Mouse (Mus musculus) kidney, postnatal 14 days (tissue): ENCODE data around the gene Fam81b.
"Not testable (repeated sequence)": the region's sequence is repeated elsewhere in the genome, so short reads cannot be mapped to it uniquely, and the experiment has no call there.

ENCODE experiments used
- DNase-seq: peaks from one replicate; pipeline ENCODE4 v3.0.0; 2022; ENCODE audit warnings: mixed read lengths

Gene Fam81b

DNA sequence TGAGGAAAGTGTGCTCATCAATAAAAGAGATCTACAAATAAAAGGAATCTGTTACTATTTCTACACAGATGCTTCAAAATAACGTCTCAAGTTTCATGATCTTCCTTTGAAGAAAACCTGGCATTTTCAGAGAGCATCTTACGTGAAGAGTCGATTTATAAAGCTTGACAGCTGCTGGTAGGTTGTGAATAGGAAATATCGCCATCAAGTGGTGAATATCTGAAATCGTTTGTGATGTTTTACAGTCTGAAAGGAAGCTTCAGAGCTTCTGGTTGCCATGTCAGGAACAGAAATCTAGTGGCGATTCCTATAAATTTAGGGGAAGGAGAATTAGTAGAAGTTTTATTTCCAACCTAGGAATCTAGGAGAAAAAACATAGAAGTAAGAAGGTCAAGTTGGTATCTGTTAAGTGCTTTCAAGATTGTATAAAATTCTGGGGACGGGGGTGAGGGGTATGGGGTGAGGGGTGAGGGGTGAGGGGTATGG is at the start of gene Fam81b:
Gene Fam81b (minus strand): TSS at position 436 of the 486 bp plus-strand sequence.
- no peak for DNase-seq

GRCm38 (mm10) chr13:76345941-76346340 is 41.1 kb upstream of the Fam81b start:
- DNase-seq, result not testable (repeated sequence)

GRCm38 (mm10) chr13:76318635-76319034 is 13.8 kb upstream of the Fam81b start:
- no peak for DNase-seq

GRCm38 (mm10) chr13:76311580-76311979 is 6.7 kb upstream of the Fam81b start:
- no peak for DNase-seq

- no peak for DNase-seq
These were observed 3.9 kb upstream of the Fam81b start for GRCm38 (mm10) chr13:76308811-76309210.

- DNase-seq, result no peak
These were observed 938 bp upstream of the Fam81b start for GRCm38 (mm10) chr13:76305655-76306365.

GRCm38 (mm10) chr13:76305241-76305640 is 369 bp upstream of the Fam81b start:
- peak; percentile 2 for DNase-seq

DNA sequence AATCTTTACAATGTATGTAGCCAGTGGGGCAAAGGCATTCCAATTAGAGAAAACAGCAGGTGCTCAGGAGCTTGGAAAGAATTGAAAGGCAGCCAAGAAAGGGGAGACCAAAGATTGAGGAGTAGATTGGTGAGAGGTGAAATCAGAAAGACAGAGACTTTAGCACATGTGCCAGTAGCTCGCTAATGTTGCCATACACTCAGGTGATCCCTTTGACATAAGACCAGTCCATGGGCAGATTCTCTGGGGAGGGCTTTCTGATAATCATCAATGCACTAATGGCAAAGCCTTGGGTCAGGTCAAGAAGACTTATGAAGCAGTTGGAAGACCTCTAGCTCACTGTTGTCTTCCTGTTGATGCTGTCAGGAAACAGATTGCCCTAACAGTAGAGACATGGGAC is 671 bp downstream of the Fam81b start:
- DNase-seq, result no peak

DNA sequence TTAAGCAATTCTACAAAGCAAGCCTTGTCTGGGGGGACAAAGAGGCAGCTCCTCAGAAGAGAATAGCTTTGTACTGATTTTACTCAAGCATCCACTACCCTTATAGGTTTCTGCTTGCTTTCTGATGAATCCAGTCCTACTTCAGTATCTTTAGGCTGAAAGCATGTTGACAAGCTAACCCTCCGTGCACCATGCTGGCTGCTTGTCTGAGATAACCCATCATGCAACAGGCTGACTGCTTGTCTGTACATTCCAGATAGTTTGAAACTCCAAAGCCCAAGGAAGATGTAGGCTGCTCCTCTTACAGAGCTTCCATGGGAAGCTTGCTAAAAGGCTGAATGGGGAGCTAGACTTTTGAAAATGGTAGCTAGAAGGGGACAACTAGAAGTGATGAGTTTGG is 1.7 kb downstream of the Fam81b start:
- no peak for DNase-seq

DNA sequence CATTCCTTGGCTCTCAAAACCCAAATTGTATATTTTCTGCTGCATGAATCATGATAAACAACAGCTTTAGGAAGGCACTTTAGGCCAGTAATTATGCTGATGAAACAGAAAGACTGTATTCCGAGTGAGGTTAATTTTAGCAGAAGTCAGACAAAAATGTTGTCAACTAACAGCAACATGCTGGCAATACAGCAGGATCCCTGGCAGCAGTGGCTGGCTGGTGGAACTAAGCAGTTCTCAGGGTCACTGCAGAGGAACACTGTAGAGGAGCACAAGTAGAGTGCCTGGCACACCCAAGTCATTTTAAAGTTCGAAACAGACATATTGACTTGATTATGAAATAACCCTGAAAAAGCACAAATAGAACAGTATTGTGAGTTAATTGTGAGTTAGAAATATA is 2.8 kb downstream of the Fam81b start:
- no peak for DNase-seq

- DNase-seq, result no peak
These were observed 12.8 kb downstream of the Fam81b start for GRCm38 (mm10) chr13:76292050-76292449.

DNA sequence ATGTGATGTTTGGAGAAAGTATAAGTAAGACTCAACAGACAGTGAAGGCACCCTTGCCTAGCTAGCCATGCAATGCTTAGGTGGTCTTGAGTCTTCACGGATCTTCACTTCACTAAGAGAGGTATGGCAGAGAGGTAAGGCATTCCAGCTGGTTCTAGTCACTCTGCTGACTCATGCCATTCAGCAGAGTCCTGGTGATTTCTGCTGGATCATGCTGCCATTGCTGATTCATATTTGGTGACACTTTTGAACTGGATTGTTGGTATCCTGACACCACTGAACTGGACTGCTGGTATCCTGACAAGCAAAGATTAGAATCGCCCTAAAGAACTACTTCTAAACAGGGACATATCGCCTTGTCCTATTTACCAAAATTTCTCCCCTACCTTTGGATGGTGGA is 20.3 kb downstream of the Fam81b start:
- DNase-seq, result no peak

- no peak for DNase-seq
These were observed 40.4 kb downstream of the Fam81b start for GRCm38 (mm10) chr13:76264361-76265026.

- DNase-seq, result no peak
These were observed 46.1 kb downstream of the Fam81b start for GRCm38 (mm10) chr13:76258766-76259165.

DNA sequence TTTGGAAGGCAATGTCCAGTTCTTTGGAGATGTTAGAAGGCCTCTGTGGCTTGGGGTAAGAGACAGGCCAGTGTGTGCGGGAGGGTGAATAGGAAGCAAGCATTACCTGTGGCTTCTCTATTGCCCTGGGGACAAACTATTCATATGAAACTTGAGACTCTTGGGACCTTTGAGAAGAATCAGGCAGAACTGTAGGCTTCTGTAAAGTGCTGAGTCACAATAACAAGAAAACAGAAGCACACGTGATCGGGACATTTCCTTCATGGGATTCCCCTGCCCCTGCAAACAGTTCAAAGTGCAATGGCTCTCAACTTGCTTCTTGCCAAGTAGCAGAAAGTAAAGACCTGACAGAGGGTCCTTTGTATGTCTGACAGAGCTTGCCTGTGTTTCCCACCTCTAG is 48.5 kb downstream of the Fam81b start:
- no peak for DNase-seq

DNA sequence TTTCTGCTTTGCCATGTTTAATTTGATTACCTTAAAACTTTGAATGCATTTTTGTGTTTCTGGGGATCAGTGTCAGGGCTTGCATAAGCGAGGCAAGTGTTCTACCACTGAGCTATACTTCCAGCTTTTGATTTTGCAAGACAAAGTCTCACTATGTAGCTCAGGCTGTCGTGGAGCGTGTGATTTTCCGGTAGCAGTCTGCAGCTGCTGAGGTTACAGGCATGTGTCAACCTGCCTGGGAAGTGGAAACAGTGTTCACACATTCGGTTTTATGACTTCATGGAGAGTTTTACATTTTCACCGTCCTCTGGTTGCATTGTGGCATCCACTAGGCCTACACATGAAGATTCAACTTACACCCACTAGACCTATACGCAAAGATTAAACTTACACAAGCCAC is 54.8 kb downstream of the Fam81b start:
- DNase-seq, result no peak

- no peak for DNase-seq
These were observed 55.8 kb downstream of the Fam81b start for GRCm38 (mm10) chr13:76249066-76249465.

- no peak for DNase-seq
These were observed 89.5 kb downstream of the Fam81b start for GRCm38 (mm10) chr13:76215397-76215796.

DNA sequence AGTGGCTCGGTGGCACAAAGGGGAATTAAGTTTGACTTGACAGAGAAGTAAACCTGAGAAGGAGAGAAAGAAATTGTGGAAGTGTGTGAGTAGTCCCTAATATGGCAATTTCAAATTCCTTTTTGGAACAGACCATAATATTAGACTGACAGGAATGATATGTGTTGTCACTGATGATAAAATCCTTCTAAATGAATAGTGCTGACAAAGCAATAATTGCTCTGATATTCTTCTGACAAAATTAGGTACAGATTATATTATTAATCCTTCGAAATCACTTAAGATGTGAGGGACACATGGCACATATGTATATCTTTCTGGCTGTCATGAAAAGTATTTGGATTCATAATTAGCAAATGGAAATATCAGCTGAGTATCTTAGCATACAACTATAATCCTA is 89.9 kb downstream of the Fam81b start:
- DNase-seq, result no peak

- no peak for DNase-seq
These were observed 104.9 kb downstream of the Fam81b start for GRCm38 (mm10) chr13:76199943-76200342.

DNA sequence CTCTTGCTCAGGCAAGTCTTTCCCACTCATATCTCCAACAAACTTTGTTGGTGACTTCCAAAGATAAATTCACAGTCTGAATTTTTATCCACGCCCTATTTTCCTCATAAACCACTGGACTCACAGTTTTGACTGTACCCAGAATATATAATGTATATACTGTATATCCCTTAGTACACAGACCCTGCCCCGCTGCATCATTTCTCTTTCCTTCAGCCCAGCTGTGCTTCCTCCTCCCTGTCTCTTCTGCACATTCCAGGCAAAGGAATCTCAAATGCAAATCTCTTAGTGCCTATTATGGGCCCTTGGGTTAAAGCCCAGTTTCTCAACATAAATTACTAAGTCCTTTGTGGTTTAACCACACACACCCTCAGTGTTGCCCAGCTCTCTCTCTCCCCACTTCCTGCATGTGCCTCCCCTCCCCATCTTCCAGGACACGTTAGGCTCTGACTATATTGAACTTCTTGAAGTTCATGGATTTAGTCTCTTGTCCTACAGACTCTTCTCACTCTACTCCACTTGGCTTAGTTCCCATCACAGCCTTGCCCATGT is 107.5 kb downstream of the Fam81b start:
- DNase-seq, result no peak

DNA sequence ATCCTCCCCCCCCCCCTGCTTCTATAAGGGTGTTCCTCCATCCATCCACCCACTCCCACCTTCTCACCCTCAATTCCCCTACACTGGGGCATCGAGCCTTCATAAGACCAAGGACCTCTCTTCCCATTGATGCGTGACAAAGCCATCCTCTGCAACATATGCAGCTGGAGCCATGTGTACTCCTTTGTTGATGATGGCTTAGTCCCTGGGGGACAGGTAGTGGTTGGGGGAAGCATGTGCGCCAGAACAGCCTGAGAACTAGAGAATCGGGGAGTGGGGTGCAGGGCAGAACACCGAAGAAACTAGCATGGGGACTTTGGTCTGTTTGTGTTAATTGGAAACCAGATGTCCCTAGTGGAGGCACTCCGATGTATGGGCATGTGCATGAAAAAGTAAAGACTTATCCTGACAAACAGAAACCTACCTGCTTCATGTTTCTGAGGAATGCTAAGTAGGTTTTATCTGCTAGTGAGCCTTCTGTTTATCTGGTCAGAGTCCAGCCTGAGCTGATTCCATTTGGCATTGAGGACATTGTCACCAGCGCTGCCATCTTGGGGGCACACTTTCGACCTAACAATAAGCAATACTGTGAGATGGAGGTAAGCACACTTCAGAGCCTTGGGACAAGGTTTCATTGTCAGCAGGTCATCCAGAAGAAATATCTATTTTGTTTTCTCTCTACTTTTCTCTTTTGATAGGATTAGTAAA is 109.3 kb downstream of the Fam81b start:
- no peak for DNase-seq

GRCm38 (mm10) chr13:76194937-76195336 is 109.9 kb downstream of the Fam81b start:
- DNase-seq, result no peak

- DNase-seq, result no peak
These were observed 114.6 kb downstream of the Fam81b start for GRCm38 (mm10) chr13:76190273-76190672.
